Mouse (Mus musculus): ENCODE data around the gene Nvl. TPM values are rescaled to one million over a fixed set of nuclear protein-coding genes. Genes with fewer than 3 reads are reported as not detected.

Gene Nvl
- polyA plus RNA-seq, 1 experiment from 2014 or later: 25.4 TPM

- no peak overlapping the region for H3K4me2 ChIP-seq
- ATAC-seq (replicated peaks; ENCODE audit: insufficient number of reproducible peaks, low FRiP score, low TSS enrichment): no peak
- H3K9ac ChIP-seq (ENCODE audit: low read depth, low read length): no peak overlapping the region
- no peak overlapping the region for H3K4me3 ChIP-seq (ENCODE audit: low read depth, low read length)
- WGBS (ENCODE audit: insufficient replicate concordance): 93% methylated on average over 2 of the region's 2 CpGs
- H3K27me3 ChIP-seq (ENCODE audit: control insufficient read depth, insufficient read depth, low read length): no peaks in the 10 kb centered on the region
- no peak overlapping the region for H3K27ac ChIP-seq (ENCODE audit: low read depth, low read length)
- peaks cover 31% of the 10 kb centered on the region for H3K36me3 ChIP-seq (ENCODE audit: control insufficient read depth, insufficient read depth, low read length)
- H3K9me3 ChIP-seq (replicated peaks; ENCODE audit: control insufficient read depth, low read length): no peaks in the 10 kb centered on the region
- no peaks in the 10 kb centered on the region for H3K4me1 ChIP-seq (ENCODE audit: control insufficient read depth, insufficient read depth, low read length)
Measured at GRCm38 (mm10) chr1:181124145-181124544, 19.9 kb downstream of the Nvl start.

GRCm38 (mm10) chr1:181117112-181117511 lies 26.9 kb downstream of the Nvl start:
- WGBS (ENCODE audit: insufficient replicate concordance): 94% methylated on average over 4 of the region's 4 CpGs
- H3K9me3 ChIP-seq (replicated peaks; ENCODE audit: control insufficient read depth, low read length): no peaks in the 10 kb centered on the region
- no peak for ATAC-seq (replicated peaks; ENCODE audit: insufficient number of reproducible peaks, low FRiP score, low TSS enrichment)
- no peaks in the 10 kb centered on the region for H3K4me1 ChIP-seq (ENCODE audit: control insufficient read depth, insufficient read depth, low read length)
- peaks cover 21% of the 10 kb centered on the region for H3K36me3 ChIP-seq (ENCODE audit: control insufficient read depth, insufficient read depth, low read length)
- H3K4me2 ChIP-seq: no peak overlapping the region
- no peak overlapping the region for H3K27ac ChIP-seq (ENCODE audit: low read depth, low read length)
- H3K27me3 ChIP-seq (ENCODE audit: control insufficient read depth, insufficient read depth, low read length): no peaks in the 10 kb centered on the region
- no peak overlapping the region for H3K9ac ChIP-seq (ENCODE audit: low read depth, low read length)
- no peak overlapping the region for H3K4me3 ChIP-seq (ENCODE audit: low read depth, low read length)

GRCm38 (mm10) chr1:181090048-181090447 lies 54.0 kb downstream of the Nvl start:
- Histone ChIP-seq H3K27me3 (ENCODE audit: control insufficient read depth, insufficient read depth, low read length) (no peaks in the 10 kb centered on the region), H3K9ac (ENCODE audit: low read depth, low read length) (no peak overlapping the region), H3K4me2 (no peak overlapping the region), H3K4me1 (ENCODE audit: control insufficient read depth, insufficient read depth, low read length) (no peaks in the 10 kb centered on the region), H3K9me3 (replicated peaks; ENCODE audit: control insufficient read depth, low read length) (no peaks in the 10 kb centered on the region), H3K36me3 (ENCODE audit: control insufficient read depth, insufficient read depth, low read length) (peaks cover 11% of the 10 kb centered on the region), H3K27ac (ENCODE audit: low read depth, low read length) (no peak overlapping the region), H3K4me3 (ENCODE audit: low read depth, low read length) (no peak overlapping the region)
- no peak for ATAC-seq (replicated peaks; ENCODE audit: insufficient number of reproducible peaks, low FRiP score, low TSS enrichment)
- 78% methylated on average over 12 of the region's 12 CpGs for WGBS (ENCODE audit: insufficient replicate concordance)

- H3K36me3 ChIP-seq (ENCODE audit: control insufficient read depth, insufficient read depth, low read length): no peaks in the 10 kb centered on the region
- no peak overlapping the region for H3K9ac ChIP-seq (ENCODE audit: low read depth, low read length)
- H3K9me3 ChIP-seq (replicated peaks; ENCODE audit: control insufficient read depth, low read length): no peaks in the 10 kb centered on the region
- H3K27ac ChIP-seq (ENCODE audit: low read depth, low read length): no peak overlapping the region
- no peak for ATAC-seq (replicated peaks; ENCODE audit: insufficient number of reproducible peaks, low FRiP score, low TSS enrichment)
- H3K4me2 ChIP-seq: no peak overlapping the region
- H3K27me3 ChIP-seq (ENCODE audit: control insufficient read depth, insufficient read depth, low read length): no peaks in the 10 kb centered on the region
- WGBS (ENCODE audit: insufficient replicate concordance): 22% methylated on average over 2 of the region's 2 CpGs
- H3K4me3 ChIP-seq (ENCODE audit: low read depth, low read length): no peak overlapping the region
- H3K4me1 ChIP-seq (ENCODE audit: control insufficient read depth, insufficient read depth, low read length): no peaks in the 10 kb centered on the region
Measured at GRCm38 (mm10) chr1:181084021-181084420, 60.0 kb downstream of the Nvl start.

GRCm38 (mm10) chr1:181073075-181073474 lies 70.9 kb downstream of the Nvl start:
- no peaks in the 10 kb centered on the region for H3K9me3 ChIP-seq (replicated peaks; ENCODE audit: control insufficient read depth, low read length)
- no peaks in the 10 kb centered on the region for H3K36me3 ChIP-seq (ENCODE audit: control insufficient read depth, insufficient read depth, low read length)
- no peak overlapping the region for H3K27ac ChIP-seq (ENCODE audit: low read depth, low read length)
- H3K4me2 ChIP-seq: no peak overlapping the region
- peaks cover 5% of the 10 kb centered on the region; the same call in 1 of the 2 replicates for H3K27me3 ChIP-seq (ENCODE audit: control insufficient read depth, insufficient read depth, low read length)
- H3K9ac ChIP-seq (ENCODE audit: low read depth, low read length): no peak overlapping the region
- no peak for ATAC-seq (replicated peaks; ENCODE audit: insufficient number of reproducible peaks, low FRiP score, low TSS enrichment)
- H3K4me1 ChIP-seq (ENCODE audit: control insufficient read depth, insufficient read depth, low read length): no peaks in the 10 kb centered on the region
- H3K4me3 ChIP-seq (ENCODE audit: low read depth, low read length): no peak overlapping the region
- WGBS (ENCODE audit: insufficient replicate concordance): 30% methylated on average over 5 of the region's 5 CpGs

- Histone ChIP-seq H3K36me3 (ENCODE audit: control insufficient read depth, insufficient read depth, low read length) (no peaks in the 10 kb centered on the region), H3K4me1 (ENCODE audit: control insufficient read depth, insufficient read depth, low read length) (no peaks in the 10 kb centered on the region), H3K27ac (ENCODE audit: low read depth, low read length) (no peak overlapping the region), H3K4me3 (ENCODE audit: low read depth, low read length) (no peak overlapping the region), H3K4me2 (no peak overlapping the region), H3K9ac (ENCODE audit: low read depth, low read length) (no peak overlapping the region), H3K27me3 (ENCODE audit: control insufficient read depth, insufficient read depth, low read length) (no peaks in the 10 kb centered on the region), H3K9me3 (replicated peaks; ENCODE audit: control insufficient read depth, low read length) (no peaks in the 10 kb centered on the region)
- 60% methylated on average over 11 of the region's 11 CpGs for WGBS (ENCODE audit: insufficient replicate concordance)
- ATAC-seq (replicated peaks; ENCODE audit: insufficient number of reproducible peaks, low FRiP score, low TSS enrichment): no peak
Measured at GRCm38 (mm10) chr1:181069671-181070070, 74.3 kb downstream of the Nvl start.

- 50% methylated on average over 1 of the region's 1 CpGs for WGBS (ENCODE audit: insufficient replicate concordance)
- Histone ChIP-seq H3K9me3 (replicated peaks; ENCODE audit: control insufficient read depth, low read length) (no peaks in the 10 kb centered on the region), H3K9ac (ENCODE audit: low read depth, low read length) (no peak overlapping the region), H3K36me3 (ENCODE audit: control insufficient read depth, insufficient read depth, low read length) (no peaks in the 10 kb centered on the region), H3K4me1 (ENCODE audit: control insufficient read depth, insufficient read depth, low read length) (no peaks in the 10 kb centered on the region), H3K27ac (ENCODE audit: low read depth, low read length) (no peak overlapping the region), H3K27me3 (ENCODE audit: control insufficient read depth, insufficient read depth, low read length) (no peaks in the 10 kb centered on the region), H3K4me2 (no peak overlapping the region), H3K4me3 (ENCODE audit: low read depth, low read length) (no peak overlapping the region)
- ATAC-seq (replicated peaks; ENCODE audit: insufficient number of reproducible peaks, low FRiP score, low TSS enrichment): no peak
Measured at GRCm38 (mm10) chr1:181068344-181068743, 75.7 kb downstream of the Nvl start.

GRCm38 (mm10) chr1:181064648-181065047 lies 79.4 kb downstream of the Nvl start:
- Histone ChIP-seq H3K9ac (ENCODE audit: low read depth, low read length) (no peak overlapping the region), H3K4me3 (ENCODE audit: low read depth, low read length) (no peak overlapping the region), H3K4me1 (ENCODE audit: control insufficient read depth, insufficient read depth, low read length) (no peaks in the 10 kb centered on the region), H3K4me2 (no peak overlapping the region), H3K9me3 (replicated peaks; ENCODE audit: control insufficient read depth, low read length) (no peaks in the 10 kb centered on the region), H3K27ac (ENCODE audit: low read depth, low read length) (no peak overlapping the region), H3K27me3 (ENCODE audit: control insufficient read depth, insufficient read depth, low read length) (no peaks in the 10 kb centered on the region), H3K36me3 (ENCODE audit: control insufficient read depth, insufficient read depth, low read length) (no peaks in the 10 kb centered on the region)
- ATAC-seq (replicated peaks; ENCODE audit: insufficient number of reproducible peaks, low FRiP score, low TSS enrichment): no peak
- 70% methylated on average over 6 of the region's 6 CpGs for WGBS (ENCODE audit: insufficient replicate concordance)

- no peaks in the 10 kb centered on the region for H3K9me3 ChIP-seq (replicated peaks; ENCODE audit: control insufficient read depth, low read length)
- ATAC-seq (replicated peaks; ENCODE audit: insufficient number of reproducible peaks, low FRiP score, low TSS enrichment): no peak
- H3K4me3 ChIP-seq (ENCODE audit: low read depth, low read length): no peak overlapping the region
Measured at GRCm38 (mm10) chr1:181063991-181064390, 80.0 kb downstream of the Nvl start.

More at GRCm38 (mm10) chr1:181063991-181064390, 80.0 kb downstream of the Nvl start:
- Histone ChIP-seq H3K36me3 (ENCODE audit: control insufficient read depth, insufficient read depth, low read length) (no peaks in the 10 kb centered on the region), H3K27ac (ENCODE audit: low read depth, low read length) (no peak overlapping the region), H3K9ac (ENCODE audit: low read depth, low read length) (no peak overlapping the region), H3K4me2 (no peak overlapping the region), H3K4me1 (ENCODE audit: control insufficient read depth, insufficient read depth, low read length) (no peaks in the 10 kb centered on the region), H3K27me3 (ENCODE audit: control insufficient read depth, insufficient read depth, low read length) (no peaks in the 10 kb centered on the region)
- 47% methylated on average over 2 of the region's 2 CpGs for WGBS (ENCODE audit: insufficient replicate concordance)

Measured in heart, embryonic 11.5 days (tissue).